Mouse (Mus musculus) NIH3T3 (cell line): ENCODE measurements around the gene Sco2.
A peak's percentile ranks its signal among the peaks of the same experiment; 100 is the strongest.

Source experiments
- DNase-seq: peaks from one replicate; pipeline ENCODE4 v3.0.0-alpha.2; 2012; ENCODE audit warnings: low read depth

Sco2 gene

DNA sequence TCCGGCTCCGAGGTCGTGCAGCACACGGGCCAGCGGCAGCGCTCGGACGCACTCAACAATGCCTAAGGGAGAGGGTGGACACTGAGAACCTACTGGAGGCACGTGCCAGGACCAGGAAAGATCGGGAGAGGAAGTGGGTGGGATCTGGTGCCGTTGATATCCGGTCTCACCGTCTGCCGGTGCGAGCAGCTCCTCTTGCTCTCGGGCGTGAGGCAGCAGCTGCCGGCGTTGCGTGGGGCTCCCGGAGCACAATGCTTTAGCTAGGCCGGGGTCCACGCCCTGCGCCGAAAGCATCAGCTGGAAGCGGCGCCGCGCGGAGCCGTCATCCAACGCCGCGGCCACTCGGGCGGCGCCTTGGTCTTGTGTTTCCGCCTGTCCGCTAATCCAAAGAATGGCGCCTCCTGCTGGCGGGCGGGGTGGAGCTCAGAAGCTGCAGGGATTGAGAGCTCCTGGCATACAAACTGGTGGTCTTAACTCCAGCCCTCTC is at the start of gene Sco2:
Gene Sco2, minus strand, starts transcription at position 85 of the 487 bp plus-strand sequence.
- DNase-seq = peak; percentile 96

DNA sequence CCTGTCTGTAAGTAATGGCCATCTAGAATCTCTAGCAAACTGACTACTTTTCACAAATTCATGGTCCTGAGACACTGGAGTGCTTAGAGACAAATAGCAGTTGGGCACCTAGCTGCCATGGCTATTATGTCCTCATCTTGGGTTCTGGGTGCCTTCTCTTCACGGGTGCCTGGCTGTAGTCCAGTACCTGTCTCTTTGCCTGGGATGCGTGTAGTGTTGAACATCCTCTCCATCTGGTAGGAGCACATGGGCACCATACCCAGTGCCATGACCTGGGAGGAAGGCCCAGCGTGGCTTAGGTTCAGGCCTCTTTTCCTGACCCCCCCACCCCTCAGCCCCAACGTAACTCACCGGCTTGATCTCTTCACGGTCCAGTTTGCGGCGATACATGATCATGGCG is 48.3 kb upstream of the Sco2 start:
- DNase-seq = no peak

DNA sequence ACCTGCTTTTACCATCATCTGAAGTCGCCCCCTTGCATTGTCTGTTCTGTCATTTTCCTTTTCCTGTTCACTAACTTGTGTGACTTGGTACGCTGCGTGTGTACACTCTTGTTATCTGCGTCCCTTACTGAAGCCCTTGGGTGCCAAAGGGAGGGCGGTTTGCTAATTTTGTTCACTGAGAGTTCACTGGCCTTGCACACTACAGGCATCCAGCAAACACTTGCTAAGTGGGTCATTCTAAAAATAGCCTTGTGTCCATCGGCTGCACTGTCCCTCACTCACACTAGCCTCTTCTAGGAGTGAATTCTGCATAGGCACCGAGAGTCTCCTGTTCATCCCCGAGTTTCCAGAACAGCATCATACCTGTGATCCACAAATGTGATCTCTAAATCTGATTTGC is 41.6 kb upstream of the Sco2 start:
- DNase-seq = no peak

DNA sequence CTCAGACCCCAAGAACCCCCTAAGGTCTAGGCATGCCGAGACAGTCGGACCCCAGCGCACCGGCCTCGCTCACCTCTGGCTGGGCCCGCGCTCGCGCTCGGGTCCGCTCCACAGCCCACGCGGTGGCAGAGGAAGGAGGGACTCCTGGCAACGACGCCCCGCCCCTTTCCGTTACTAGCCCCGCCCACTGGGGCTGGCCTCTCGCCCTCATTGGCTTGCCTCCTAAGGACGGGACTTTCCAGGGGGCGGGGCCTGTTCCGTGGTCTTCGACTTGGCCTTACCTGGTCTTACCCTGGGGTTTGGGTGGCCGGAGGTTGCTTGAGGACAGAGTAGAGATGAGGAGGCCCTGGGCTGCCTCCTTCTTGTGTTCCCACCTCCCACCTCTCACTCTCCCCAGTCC is 36.5 kb upstream of the Sco2 start, which contains the start of gene Syce3:
Gene Syce3, minus strand, starts transcription at position 386 of the 400 bp plus-strand sequence.
- no peak for DNase-seq

DNA sequence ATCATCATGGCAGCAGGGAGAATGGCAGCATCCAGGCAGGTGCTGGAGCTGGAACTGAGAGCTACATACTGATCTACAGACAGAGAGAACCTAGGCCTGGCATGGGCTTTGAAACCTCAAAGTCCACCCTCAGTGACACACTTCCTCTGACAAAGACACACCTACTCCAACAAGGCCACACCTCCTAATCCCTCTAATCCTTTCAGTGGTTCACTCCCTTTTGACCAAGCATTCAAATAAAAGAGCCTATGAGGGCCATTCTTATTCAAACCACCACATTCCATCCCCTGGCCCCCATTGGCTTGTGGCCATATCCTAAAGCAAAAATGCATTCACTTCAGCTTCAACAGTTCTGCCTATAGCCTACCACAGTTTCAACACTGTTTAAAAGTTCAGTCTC is 33.0 kb upstream of the Sco2 start:
- no peak for DNase-seq

DNA sequence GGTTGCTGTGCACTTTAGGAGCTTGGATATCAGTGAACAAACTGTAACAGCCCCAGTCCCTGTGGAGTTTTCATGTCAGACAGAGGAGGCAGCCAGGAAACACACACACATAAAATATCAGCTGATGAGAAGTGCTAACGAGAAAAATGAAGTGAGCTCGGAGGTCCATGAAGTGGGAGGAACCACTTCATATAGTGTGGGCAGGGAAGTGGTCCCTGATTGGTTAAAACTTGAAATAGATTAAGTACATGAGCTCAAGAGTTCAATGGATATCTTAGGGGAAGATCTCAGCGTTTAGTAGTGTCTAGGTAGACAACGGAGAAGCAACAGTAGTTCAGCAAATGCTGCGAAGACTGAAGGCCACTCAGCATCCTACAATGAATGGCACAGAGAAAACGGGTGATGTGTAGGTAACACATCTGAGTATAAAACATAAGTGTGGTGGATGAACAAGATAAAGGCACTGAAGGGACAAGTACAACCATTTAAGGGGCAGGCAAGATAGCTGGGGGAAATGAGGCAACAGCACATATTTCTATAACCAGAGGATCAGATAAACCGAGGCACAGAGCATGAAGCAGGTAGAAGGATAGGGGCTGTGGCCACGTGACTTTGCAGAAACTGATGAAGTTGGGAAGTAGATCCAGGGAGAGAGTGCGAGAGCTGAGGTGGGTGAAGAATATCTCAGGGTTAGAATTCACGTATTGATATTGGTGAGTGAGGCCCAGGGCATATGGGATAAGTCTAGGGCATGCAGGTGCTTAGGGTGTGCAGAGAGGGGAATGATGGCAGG is 31.4 kb upstream of the Sco2 start:
- no peak for DNase-seq

DNA sequence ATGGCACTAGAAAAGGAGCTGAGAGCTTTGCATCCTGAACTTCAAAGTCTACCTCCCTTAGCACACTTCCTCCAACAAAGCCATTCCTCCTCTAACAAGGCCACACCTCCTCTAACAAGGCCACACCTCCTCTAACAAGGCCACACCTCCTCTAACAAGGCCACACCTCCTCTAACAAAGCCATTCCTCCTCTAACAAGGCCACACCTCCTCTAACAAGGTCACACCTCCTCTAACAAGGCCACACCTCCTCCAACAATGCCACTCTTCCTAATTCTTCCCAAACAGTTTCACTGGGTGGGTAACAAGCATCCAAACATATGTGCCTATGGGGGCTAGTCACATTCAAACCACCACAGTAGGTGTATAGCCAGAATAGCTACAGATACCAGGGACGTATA is 28.8 kb upstream of the Sco2 start:
- DNase-seq = no peak

DNA sequence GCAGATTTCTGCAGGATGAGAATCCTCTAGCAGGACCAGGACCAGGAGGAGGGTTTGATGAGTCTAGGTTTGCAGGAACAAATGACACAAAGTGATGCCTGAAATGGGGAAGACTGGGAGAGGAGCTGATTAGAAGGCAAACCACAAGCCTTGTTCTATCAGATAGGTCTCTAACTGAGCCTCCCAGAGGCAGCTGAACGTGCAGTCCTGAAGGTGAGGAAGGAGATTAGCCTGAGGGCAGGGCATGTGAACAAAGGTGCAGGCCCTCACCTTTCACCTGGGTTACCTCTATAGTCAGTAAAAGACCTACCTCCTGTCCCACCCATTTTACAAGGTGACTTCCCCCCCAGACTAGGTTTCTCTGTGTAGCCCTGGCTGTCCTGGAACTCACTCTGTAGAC is 26.1 kb upstream of the Sco2 start:
- no peak for DNase-seq

DNA sequence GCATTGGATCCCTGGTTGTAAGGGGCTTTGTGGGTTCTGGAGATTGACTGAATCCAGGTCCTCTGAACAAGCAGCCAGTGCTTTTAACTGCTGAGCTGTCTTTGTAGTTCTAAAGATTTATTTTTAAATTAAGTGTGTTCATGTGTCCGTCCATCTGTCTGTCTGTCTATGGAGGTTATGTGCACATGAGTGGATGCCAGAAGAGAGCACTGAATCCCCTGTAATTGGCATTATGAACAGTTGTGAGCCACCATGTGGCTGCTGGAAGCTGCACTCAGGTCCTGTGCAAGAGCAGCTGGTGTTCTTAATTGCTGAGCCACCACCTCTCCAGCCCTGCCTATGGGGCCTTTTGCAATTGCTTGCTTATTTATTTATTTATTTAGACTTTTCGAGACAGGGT is 24.5 kb upstream of the Sco2 start:
- DNase-seq = no peak

DNA sequence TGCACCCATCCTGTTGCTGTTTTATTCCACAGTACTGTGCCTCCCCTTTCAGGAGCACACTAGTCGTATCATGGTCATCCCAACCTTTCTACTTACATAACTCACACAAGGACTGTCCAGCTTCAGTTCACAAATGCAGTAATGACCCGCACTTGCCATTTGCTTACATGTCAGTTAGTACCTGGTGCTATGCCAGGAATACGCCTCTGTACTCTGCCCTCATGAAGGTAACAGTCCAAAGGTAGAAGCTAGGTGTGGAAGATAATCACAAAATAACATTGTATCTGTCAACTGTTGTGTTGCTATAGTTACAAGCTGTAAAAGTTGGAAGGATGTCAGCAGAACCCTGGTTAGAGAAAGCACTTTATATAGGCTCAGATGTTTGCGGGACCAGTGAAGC is 23.2 kb upstream of the Sco2 start:
- no peak for DNase-seq

DNA sequence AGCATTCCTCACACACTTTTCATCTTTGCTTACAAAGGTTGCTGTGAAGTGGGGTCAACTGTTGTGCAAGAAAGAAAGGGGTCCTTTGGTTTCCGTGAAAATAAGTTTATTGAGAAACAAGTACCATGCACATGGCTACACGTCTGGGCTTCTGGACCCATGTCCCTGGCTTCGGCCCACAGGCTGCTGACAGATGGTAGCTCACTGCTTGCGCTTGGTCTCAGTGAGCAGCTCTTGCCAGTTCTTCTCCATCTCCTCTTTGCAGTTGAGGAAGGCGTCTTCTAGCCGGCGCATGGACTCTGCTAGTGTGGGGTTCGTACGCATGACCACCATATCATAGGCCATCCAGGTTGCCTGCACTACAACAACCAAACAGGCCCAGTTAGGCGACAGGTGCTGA is 16.4 kb upstream of the Sco2 start:
- DNase-seq = no peak

DNA sequence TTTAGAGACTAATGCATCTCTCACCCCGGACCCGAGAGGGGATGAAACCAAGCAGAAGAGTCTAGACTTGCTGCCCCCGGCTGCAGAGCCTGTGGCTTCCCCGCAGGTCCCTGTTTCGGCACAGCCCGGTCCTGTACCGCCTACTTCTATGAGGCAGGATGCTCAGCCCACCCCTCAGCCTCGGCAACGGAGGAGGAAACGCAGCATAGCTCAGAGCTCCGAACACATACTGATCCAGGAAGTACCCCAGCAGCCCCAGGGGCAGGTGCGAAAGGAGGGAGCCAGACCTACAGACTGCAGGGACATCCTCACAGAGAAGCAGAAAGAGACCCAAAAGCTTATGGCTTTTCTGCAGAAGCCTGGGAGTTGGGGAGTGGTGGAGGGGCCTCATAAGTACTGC is 13.5 kb upstream of the Sco2 start:
- no peak for DNase-seq

DNA sequence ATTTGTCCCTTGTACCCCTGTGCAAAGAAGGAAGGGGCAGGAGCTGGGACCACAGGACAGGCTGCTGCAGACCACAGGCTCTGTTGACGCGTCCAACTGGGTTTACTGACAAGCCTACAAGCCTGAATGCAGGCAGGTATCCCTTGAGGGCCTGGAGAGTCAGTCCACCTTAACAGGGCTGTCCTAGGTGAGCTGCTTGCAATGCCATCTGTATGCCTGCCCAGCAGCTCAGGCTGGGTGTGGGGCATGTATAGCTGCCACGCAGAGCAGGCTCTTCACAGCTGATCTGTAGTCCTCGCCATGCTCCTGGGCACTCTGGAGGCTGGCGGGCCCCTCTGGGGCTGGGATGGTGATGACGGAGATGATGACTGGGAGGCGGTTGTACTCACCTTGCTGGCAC is 11.0 kb upstream of the Sco2 start, which contains the start of gene Klhdc7b:
Gene Klhdc7b, plus strand, starts transcription at position 301 of the 400 bp plus-strand sequence.
- no peak for DNase-seq

DNA sequence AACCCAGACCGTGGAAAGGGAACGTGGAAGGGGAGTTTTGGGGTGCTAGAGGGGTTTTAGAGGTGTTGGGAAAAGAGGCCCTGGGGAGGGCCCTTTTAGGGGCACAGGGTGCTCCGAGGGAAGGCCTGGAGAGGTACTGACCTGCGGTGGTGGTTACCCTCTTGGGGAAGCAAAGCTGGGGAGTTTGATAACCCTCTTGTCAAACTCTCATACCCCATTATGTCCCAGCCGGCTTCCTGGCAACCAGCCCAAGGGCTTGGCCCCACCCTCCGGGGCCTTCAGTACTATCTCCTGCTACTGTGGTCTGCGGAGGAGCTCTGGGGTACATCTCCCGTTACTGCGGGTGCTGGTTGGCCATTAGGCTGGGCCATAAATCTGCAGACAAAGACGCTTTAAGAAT is 5.8 kb upstream of the Sco2 start:
- no peak for DNase-seq

DNA sequence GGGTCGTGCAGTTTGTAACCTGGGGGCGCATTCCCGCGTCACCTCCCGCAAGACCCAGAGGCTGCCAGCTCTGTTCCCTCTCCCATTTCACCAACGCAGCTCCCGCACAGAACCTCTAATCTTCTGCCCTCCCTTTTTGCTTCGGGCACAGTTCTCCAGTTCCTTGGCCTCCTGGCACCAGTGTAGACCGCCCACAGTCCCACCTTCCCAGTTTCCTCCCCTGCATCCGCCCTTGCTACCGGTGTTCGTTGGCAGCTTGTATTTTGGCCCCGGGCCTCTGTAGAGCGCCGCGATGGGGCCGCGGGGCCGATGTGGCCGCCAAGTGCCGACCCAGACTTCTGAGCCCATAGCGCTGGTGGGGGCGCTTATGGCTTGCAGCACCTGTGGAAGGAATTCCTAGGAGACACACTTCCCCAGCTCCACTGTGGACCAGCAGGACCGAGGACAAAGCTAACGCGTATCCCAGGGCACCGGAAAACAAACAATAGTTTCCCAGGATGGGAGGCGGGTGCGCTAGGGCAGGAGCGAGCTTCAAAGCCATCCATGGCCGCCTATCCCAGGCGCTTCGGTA is 5.3 kb upstream of the Sco2 start, which contains the start of gene Odf3b:
Gene Odf3b, minus strand, starts transcription at position 452 of the 571 bp plus-strand sequence.
- DNase-seq = no peak

DNA sequence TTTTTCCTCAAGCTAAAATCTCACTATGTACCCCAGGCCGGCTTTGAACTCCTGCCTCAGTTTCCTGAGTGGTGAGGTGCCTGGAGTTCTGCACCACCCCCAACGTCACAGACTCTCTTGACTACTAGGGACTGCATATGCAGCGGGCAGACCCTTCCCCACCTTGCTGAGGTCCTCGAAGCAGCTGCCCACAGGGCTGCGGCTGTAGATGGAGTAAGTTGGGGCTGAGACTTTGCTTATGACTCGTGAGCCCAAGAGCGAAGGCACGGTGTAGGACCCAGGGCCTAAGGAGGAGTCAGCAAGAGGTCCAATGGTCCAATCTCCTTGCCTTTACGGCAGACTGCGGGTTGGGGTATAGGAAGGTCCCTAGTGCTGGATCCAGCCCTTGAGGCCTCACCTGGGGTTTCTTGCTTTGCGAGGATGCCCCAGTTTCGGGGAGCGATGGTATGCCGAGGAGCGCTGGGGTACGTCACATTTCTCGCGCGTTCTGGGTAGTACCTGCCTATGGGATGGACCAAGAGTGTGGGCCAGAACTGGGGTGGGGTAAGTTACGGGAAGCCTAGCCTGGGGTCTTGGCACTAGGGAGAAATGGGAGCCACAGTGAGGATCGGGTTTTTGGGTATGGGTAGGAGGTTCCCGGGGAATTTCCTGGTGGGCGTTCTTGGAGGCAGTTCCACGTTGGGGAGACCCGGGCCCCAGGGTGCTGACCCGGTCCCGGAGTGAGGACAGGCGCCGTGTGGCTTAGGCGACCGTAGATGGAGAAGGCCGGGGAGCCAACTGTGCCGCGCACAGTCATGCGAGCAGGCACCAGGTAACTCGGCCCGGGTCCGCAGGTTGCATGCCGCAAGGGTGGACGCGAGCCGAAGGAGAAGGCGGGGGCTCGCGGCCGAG is 4.5 kb upstream of the Sco2 start:
- DNase-seq = no peak

DNA sequence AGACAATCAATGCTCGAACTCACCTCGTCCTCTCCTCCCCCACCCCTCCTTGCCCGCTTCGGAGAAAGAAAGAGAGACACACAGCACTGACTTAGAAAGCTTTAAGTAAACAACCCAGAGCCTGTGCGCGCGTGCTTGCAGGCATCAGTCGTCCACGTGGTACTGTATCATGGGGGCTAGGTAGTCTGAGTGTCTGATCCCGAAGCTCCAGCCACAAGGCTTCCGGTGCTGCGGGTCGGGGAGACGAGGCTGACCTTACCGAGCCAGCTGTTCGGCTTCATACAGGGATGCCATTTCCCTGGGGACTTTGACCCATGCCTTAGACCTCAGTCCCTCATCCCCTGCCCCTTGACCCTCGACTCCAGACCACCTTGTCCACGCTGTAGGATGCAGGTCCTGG is 3.7 kb upstream of the Sco2 start:
- no peak for DNase-seq

DNA sequence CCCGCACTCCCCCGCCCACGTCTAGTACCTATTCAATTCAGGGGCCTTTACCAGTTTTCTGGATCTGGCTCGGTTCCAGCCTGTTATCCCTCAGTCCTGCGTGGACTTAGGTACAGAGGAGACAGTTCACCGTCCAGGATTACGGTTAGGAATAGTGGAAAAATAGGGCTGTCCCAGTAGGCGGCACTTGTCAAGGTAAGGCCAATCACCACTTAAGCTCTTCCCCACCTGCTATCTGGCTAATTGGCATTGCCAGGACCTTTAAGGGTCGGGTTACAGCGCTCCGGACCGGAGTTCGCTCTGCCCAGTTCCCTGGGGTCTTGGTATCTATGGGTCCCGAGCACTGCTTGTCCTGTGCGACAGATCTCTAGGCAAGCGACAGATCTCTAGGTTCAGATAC is 3.3 kb upstream of the Sco2 start, which contains the start of gene Tymp:
Gene Tymp, minus strand, starts transcription at position 83 of the 400 bp plus-strand sequence.
- no peak for DNase-seq

DNA sequence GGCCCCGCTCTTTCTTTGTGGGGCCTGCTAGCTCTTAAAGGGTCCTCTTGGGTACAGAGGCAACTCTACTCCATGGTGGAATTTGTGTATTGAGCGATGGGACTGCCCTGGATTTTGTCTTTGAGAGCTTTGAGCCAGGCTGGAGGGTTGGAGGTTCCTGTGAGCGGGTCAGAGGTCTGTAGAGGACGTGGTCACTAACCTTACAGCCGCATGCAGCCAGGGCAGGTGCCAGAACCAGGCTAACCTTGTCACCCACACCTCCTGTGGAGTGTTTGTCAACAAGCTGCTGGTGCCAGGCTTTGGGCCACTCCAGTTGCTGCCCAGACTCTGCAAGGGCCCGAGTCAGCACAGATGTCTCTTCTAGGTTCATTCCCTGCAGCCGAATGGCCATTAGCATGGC is 2.4 kb upstream of the Sco2 start:
- DNase-seq = no peak

DNA sequence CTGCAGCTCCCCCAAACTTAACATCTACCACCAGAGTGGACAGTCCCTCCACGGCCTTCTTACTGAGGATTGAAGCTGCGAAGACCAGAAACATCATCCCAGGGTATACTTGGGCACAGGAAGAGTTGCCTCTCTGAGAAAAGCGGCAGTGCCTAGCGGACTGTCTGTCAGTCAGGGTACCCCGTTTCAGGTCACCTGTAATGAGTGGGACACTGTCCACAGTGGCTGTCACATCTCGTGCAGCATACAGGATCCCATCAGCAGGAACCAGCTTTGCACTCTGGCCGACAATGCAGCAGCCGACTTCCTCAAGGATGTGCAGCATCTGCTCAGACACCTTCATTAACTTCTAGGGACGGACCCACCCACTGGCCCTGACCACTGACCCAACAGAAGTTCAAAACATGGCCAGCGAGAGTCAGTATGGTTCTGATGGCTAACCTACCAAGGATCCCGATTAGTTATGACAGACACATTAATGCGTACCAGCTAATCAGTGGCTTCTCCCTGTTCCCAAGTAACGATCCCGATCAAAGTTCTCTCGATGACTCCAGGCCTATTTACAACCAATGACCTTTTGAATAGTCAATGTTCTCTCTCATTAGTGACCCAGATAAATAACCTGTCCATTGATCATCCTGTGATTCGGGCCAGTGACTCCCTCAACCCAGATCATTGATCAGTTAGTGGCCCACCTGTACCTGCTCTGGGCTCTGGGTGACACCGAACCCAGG is 1.3 kb upstream of the Sco2 start:
- no peak for DNase-seq

DNA sequence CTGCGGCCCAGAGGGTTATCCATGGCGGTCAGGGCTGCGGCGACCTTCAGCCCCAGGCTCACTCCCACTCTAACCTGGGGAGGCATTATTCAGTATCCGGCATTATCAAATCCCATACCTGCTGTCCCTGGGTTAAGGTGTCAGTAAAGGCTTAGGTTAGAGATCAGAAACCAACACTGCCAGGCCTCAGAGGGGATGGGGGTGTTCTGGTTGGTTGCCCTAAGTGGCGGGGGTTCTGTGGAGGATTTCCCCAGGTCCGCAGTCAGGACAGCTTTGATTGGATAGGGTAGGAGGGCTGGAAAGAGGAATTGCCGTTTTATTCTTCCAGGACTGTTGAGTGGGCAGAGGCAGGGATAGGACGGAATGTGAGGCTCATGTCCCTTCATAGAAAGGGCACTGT is 694 bp upstream of the Sco2 start:
- no peak for DNase-seq
